8 mouse cellular contexts compared by ENCODE assay signal in genomic region chr2:5730364-5730792, GRCm38 (mm10). TPM values are rescaled to one million over a fixed set of nuclear protein-coding genes. Genes with fewer than 3 reads are reported as not detected.
DNase-seq lines count a peak whose midpoint lies in the region; ATAC-seq lines count a peak whose summit lies in the region.

No protein-coding gene starts in this region.

- H3K36me3 ChIP-seq in neural tube, embryonic 12.5 days: no peaks in the 10 kb centered on the region
- no peaks in the 10 kb centered on the region for H3K36me3 ChIP-seq in hindbrain, embryonic 16.5 days (ENCODE audit: control insufficient read depth, insufficient read depth, low read length)
- no peaks in the 10 kb centered on the region for H3K36me3 ChIP-seq in neural tube, embryonic 13.5 days

- no peak overlapping the region for H3K4me2 ChIP-seq in neural tube, embryonic 12.5 days (replicated peaks)
- H3K4me2 ChIP-seq in hindbrain, embryonic 16.5 days (ENCODE audit: low read length): peak overlapping the region; percentile 35
- no peak overlapping the region for H3K4me2 ChIP-seq in neural tube, embryonic 13.5 days

- 62% methylated on average over 15 of the region's 15 CpGs for WGBS in neural tube, embryonic 12.5 days
- WGBS in hindbrain, embryonic 16.5 days: 24% methylated on average over 15 of the region's 15 CpGs
- WGBS in neural tube, embryonic 13.5 days: 43% methylated on average over 15 of the region's 15 CpGs

- H3K4me1 ChIP-seq in neural tube, embryonic 12.5 days: 0 out of 2 replicates have a peak, but pooled peaks cover under 1% of the 10 kb centered on the region
- H3K4me1 ChIP-seq in hindbrain, embryonic 16.5 days (ENCODE audit: control insufficient read depth, insufficient read depth, low read depth, low read length): peaks cover 12% of the 10 kb centered on the region
- peaks cover 17% of the 10 kb centered on the region for H3K4me1 ChIP-seq in neural tube, embryonic 13.5 days (replicated peaks)

- no peak overlapping the region for H3K9ac ChIP-seq in neural tube, embryonic 12.5 days
- no peak overlapping the region for H3K9ac ChIP-seq in hindbrain, embryonic 16.5 days (ENCODE audit: low read depth, low read length)
- no peak overlapping the region for H3K9ac ChIP-seq in neural tube, embryonic 13.5 days

- 0 out of 2 replicates have a peak, but pooled peaks have one; percentile 44 for ATAC-seq in neural tube, embryonic 12.5 days (ENCODE audit: low FRiP score, low read depth)
- ATAC-seq in hindbrain, embryonic 16.5 days: peak; percentile 80; the same call in 1 of the 2 replicates
- ATAC-seq in neural tube, embryonic 13.5 days (ENCODE audit: low read depth): peak; percentile 72; the same call in 1 of the 2 replicates

- H3K27me3 ChIP-seq in neural tube, embryonic 12.5 days (replicated peaks): no peaks in the 10 kb centered on the region
- no peaks in the 10 kb centered on the region for H3K27me3 ChIP-seq in hindbrain, embryonic 16.5 days (replicated peaks; ENCODE audit: control insufficient read depth, insufficient read depth, low read length)
- H3K27me3 ChIP-seq in neural tube, embryonic 13.5 days: no peaks in the 10 kb centered on the region

- peak; percentile 50 for DNase-seq in adrenal gland, adult 2 months
- no peak for DNase-seq in adrenal gland, postnatal 4 days (ENCODE audit: low spot score in 2 of 2)
- no peak for DNase-seq in neural tube, embryonic 10.5 days (ENCODE audit: extremely low spot score, low spot score)
- DNase-seq in B cell, adult 2 months: no peak
- no peak for DNase-seq in urinary bladder, postnatal 10 days (ENCODE audit: low spot score)

- H3K27ac ChIP-seq in neural tube, embryonic 12.5 days: no peak overlapping the region
- no peak overlapping the region for H3K27ac ChIP-seq in hindbrain, embryonic 16.5 days (ENCODE audit: low read depth, low read length)
- no peak overlapping the region for H3K27ac ChIP-seq in neural tube, embryonic 13.5 days (replicated peaks)

- H3K9me3 ChIP-seq in neural tube, embryonic 12.5 days: no peaks in the 10 kb centered on the region
- no peaks in the 10 kb centered on the region for H3K9me3 ChIP-seq in hindbrain, embryonic 16.5 days (ENCODE audit: control insufficient read depth, low read length)
- H3K9me3 ChIP-seq in neural tube, embryonic 13.5 days: no peaks in the 10 kb centered on the region

- no peak overlapping the region for H3K4me3 ChIP-seq in neural tube, embryonic 12.5 days
- no peak overlapping the region for H3K4me3 ChIP-seq in hindbrain, embryonic 16.5 days (ENCODE audit: low read length)
- no peak overlapping the region for H3K4me3 ChIP-seq in neural tube, embryonic 13.5 days

RNA-seq across cellular contexts. Expression of gene Camk1d, which starts 16.1 kb away (rescaled TPM):
- total RNA-seq in adrenal gland, adult 2 months (2021): 1 to 10 TPM; 4.8 to 7.6 TPM
- polyA plus RNA-seq in adrenal gland, adult 2 months (2012; rRNA removed): 3.3 and 4.5 TPM in 2 replicates
- 10 to 100 TPM; 10.7 to 11.3 TPM for total RNA-seq in adrenal gland, postnatal 4 days (2021)
- 2.4 and 2.6 TPM in 2 replicates for polyA plus RNA-seq in neural tube, embryonic 12.5 days (2016; fragmentation: Nextera tagmentation; extraction: Ambion mirVana)
- 7.4 and 8.0 TPM in 2 replicates for polyA plus RNA-seq in hindbrain, embryonic 16.5 days (2015; fragmentation: Nextera tagmentation; extraction: Ambion mirVana)
- polyA plus RNA-seq in neural tube, embryonic 13.5 days (2015; fragmentation: Nextera tagmentation; extraction: Ambion mirVana): 4.0 and 4.6 TPM in 2 replicates
